Mouse (Mus musculus): ENCODE measurements around the gene Cep162.
A peak's percentile ranks its signal among the peaks of the same experiment; 100 is the strongest.

Cep162 gene

GRCm38 (mm10) chr9:87167001-87167830, 88.1 kb downstream of the Cep162 start:
- DNase-seq (ENCODE audit: inconsistent age in 2 of 2, low spot score in 1 of 2): peak; percentile 27 to 65

- DNase-seq (ENCODE audit: inconsistent age in 2 of 2, low spot score in 1 of 2): no peak
These were observed 92.8 kb downstream of the Cep162 start for GRCm38 (mm10) chr9:87162559-87162958.

GRCm38 (mm10) chr9:87152641-87153325, 102.6 kb downstream of the Cep162 start:
- no peak for DNase-seq (ENCODE audit: inconsistent age in 2 of 2, low spot score in 1 of 2)

GRCm38 (mm10) chr9:87147927-87148326, 107.4 kb downstream of the Cep162 start:
- DNase-seq (ENCODE audit: inconsistent age in 2 of 2, low spot score in 1 of 2): no peak

GRCm38 (mm10) chr9:87146400-87146799, 108.9 kb downstream of the Cep162 start:
- no peak for DNase-seq (ENCODE audit: inconsistent age in 2 of 2, low spot score in 1 of 2)

GRCm38 (mm10) chr9:87145671-87146070, 109.7 kb downstream of the Cep162 start:
- no peak for DNase-seq (ENCODE audit: inconsistent age in 2 of 2, low spot score in 1 of 2)

- no peak for DNase-seq (ENCODE audit: inconsistent age in 2 of 2, low spot score in 1 of 2)
These were observed 110.2 kb downstream of the Cep162 start for GRCm38 (mm10) chr9:87145180-87145579.

- DNase-seq (ENCODE audit: inconsistent age in 2 of 2, low spot score in 1 of 2): no peak
These were observed 110.8 kb downstream of the Cep162 start for GRCm38 (mm10) chr9:87144532-87144931.

GRCm38 (mm10) chr9:87144106-87144505, 111.2 kb downstream of the Cep162 start, which contains the start of gene Mrap2:
TSS of gene Mrap2 (plus strand) at chr9:87144306.
- peak; percentile 74 to 91 for DNase-seq (ENCODE audit: inconsistent age in 2 of 2, low spot score in 1 of 2)

GRCm38 (mm10) chr9:87143076-87143475, 112.3 kb downstream of the Cep162 start:
- no peak for DNase-seq (ENCODE audit: inconsistent age in 2 of 2, low spot score in 1 of 2)
